Mouse (Mus musculus): ENCODE results near the gene Fam19a5. TPM values are rescaled to one million over a fixed set of nuclear protein-coding genes. Genes with fewer than 3 reads are reported as not detected.

Fam19a5 gene
- total RNA-seq (2022): 100 to 1,000 TPM in 3 of 4 experiments, 10 to 100 TPM in 1; 96.5 to 107 (median 105) TPM

- peak in 1 of 2 experiments; percentile 52 for DNase-seq (ENCODE audit: low spot score in 2 of 2)
Observed at GRCm38 (mm10) chr15:87543599-87544338, at the start of gene Fam19a5. Fam19a5 (plus strand) TSS chr15:87544299.

- DNase-seq (ENCODE audit: low spot score in 2 of 2): no peak
Observed at GRCm38 (mm10) chr15:87501737-87502136, 42.4 kb upstream of the Fam19a5 start.

- no peak for DNase-seq (ENCODE audit: low spot score in 2 of 2)
Observed at GRCm38 (mm10) chr15:87507349-87507748, 36.8 kb upstream of the Fam19a5 start.

GRCm38 (mm10) chr15:87510886-87511285, 33.2 kb upstream of the Fam19a5 start:
- DNase-seq (ENCODE audit: low spot score in 2 of 2): no peak

- DNase-seq (ENCODE audit: low spot score in 2 of 2): no peak
Observed at GRCm38 (mm10) chr15:87518161-87518560, 25.9 kb upstream of the Fam19a5 start.

GRCm38 (mm10) chr15:87529271-87529670, 14.8 kb upstream of the Fam19a5 start:
- DNase-seq (ENCODE audit: low spot score in 2 of 2): no peak

GRCm38 (mm10) chr15:87541656-87542055, 2.4 kb upstream of the Fam19a5 start:
- DNase-seq (ENCODE audit: low spot score in 2 of 2): no peak

GRCm38 (mm10) chr15:87544401-87545129, 466 bp downstream of the Fam19a5 start:
- no peak for DNase-seq (ENCODE audit: low spot score in 2 of 2)

GRCm38 (mm10) chr15:87545130-87545642, 1.1 kb downstream of the Fam19a5 start:
- no peak for DNase-seq (ENCODE audit: low spot score in 2 of 2)

GRCm38 (mm10) chr15:87545731-87546360, 1.7 kb downstream of the Fam19a5 start:
- no peak for DNase-seq (ENCODE audit: low spot score in 2 of 2)

GRCm38 (mm10) chr15:87547022-87547421, 2.9 kb downstream of the Fam19a5 start:
- DNase-seq (ENCODE audit: low spot score in 2 of 2): peak in 1 of 2 experiments; percentile 78

- DNase-seq (ENCODE audit: low spot score in 2 of 2): no peak
Observed at GRCm38 (mm10) chr15:87549724-87550123, 5.6 kb downstream of the Fam19a5 start.

- no peak for DNase-seq (ENCODE audit: low spot score in 2 of 2)
Observed at GRCm38 (mm10) chr15:87550756-87551155, 6.7 kb downstream of the Fam19a5 start.

- DNase-seq (ENCODE audit: low spot score in 2 of 2): no peak
Observed at GRCm38 (mm10) chr15:87551556-87551955, 7.5 kb downstream of the Fam19a5 start.

- no peak for DNase-seq (ENCODE audit: low spot score in 2 of 2)
Observed at GRCm38 (mm10) chr15:87555811-87556210, 11.7 kb downstream of the Fam19a5 start.

- DNase-seq (ENCODE audit: low spot score in 2 of 2): no peak
Observed at GRCm38 (mm10) chr15:87564331-87564730, 20.2 kb downstream of the Fam19a5 start.

- peak in 1 of 2 experiments; percentile 64 for DNase-seq (ENCODE audit: low spot score in 2 of 2)
Observed at GRCm38 (mm10) chr15:87566040-87566929, 22.2 kb downstream of the Fam19a5 start.

GRCm38 (mm10) chr15:87570182-87570581, 26.1 kb downstream of the Fam19a5 start:
- DNase-seq (ENCODE audit: low spot score in 2 of 2): no peak

- DNase-seq (ENCODE audit: low spot score in 2 of 2): peak in 1 of 2 experiments; percentile 31
Observed at GRCm38 (mm10) chr15:87579861-87580260, 35.8 kb downstream of the Fam19a5 start.

- peak in 1 of 2 experiments; percentile 34 for DNase-seq (ENCODE audit: low spot score in 2 of 2)
Observed at GRCm38 (mm10) chr15:87583921-87584621, 40.0 kb downstream of the Fam19a5 start.
